Mouse (Mus musculus): ENCODE measurements around the gene Zwilch.

- TF ChIP-seq POLR2A (IDR thresholded peaks at IDR 0.05; ENCODE audit: insufficient read depth, low read length) (no peak), CTCF (IDR thresholded peaks at IDR 0.05; ENCODE audit: low read depth, low read length) (no peak)
Measured at GRCm38 (mm10) chr9:64207509-64208084, 34.7 kb upstream of the Zwilch start.
